In the genomic region with DNA sequence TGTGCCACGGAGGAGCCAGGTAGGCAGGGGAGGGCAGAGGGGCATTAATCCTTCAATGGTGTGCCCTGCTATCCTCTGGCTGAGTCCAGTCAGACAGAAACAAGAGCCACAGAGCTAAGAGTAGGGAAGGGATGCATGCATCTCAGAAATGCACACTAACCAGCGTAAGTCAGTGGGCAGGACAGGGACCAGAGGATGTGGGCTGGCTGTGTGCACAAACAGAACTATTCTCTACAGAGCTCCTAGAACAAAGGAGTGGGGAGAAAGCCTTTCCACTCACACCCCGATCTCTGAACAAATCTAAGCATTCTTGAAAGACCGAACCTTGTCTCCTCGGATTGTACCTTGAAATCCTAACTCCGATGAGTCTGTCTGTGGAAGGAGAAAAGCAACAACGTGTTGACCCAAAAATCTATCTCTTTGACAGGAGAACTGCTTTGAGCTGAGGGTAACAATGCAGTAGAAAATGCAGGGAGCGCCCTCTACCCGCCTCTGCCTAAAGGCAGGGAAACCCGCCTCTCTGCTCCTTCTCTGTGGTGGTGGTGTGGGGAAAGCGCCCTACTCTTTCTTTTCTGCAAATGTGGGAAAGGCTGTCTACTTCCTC, we compare ENCODE assay signal across 11 mouse cellular contexts. TPM values are rescaled to one million over a fixed set of nuclear protein-coding genes. Genes with fewer than 3 reads are reported as not detected.
DNase-seq lines count a peak whose midpoint lies in the region; ATAC-seq and TF ChIP-seq lines count a peak whose summit lies in the region.
"Had no signal": no experiment of that assay in that cellular context is flagged by ENCODE, and none has a peak within 500 bp of the region (broad histone marks: within the 10 kb centered on the region; RNA-seq: fewer than 3 reads in every experiment).

No protein-coding gene starts in this region.

- H3K27ac ChIP-seq in intestine, postnatal 0 days (ENCODE audit: low read depth, low read length): no peak overlapping the region
- H3K27ac ChIP-seq in intestine, embryonic 15.5 days: no peak overlapping the region
- H3K27ac ChIP-seq in stomach, postnatal 0 days (replicated peaks): no peak overlapping the region

- H3K4me3 ChIP-seq in intestine, postnatal 0 days (ENCODE audit: low read depth, low read length): no peak overlapping the region
- H3K4me3 ChIP-seq in intestine, embryonic 15.5 days (replicated peaks): no peak overlapping the region
- H3K4me3 ChIP-seq in stomach, postnatal 0 days (ENCODE audit: low read depth, low read length): no peak overlapping the region

- H3K36me3 ChIP-seq in intestine, postnatal 0 days (ENCODE audit: control insufficient read depth, insufficient read depth): no peaks in the 10 kb centered on the region
- no peaks in the 10 kb centered on the region for H3K36me3 ChIP-seq in intestine, embryonic 15.5 days
- no peaks in the 10 kb centered on the region for H3K36me3 ChIP-seq in stomach, postnatal 0 days (ENCODE audit: control insufficient read depth, insufficient read depth, low read length)
- H3K36me3 ChIP-seq: G1E had no signal

- ATAC-seq in intestine, postnatal 0 days: no peak
- no peak for ATAC-seq in intestine, embryonic 15.5 days
- ATAC-seq in stomach, postnatal 0 days (ENCODE audit: low FRiP score, low TSS enrichment): no peak

- TF ChIP-seq CTCF in intestine, postnatal 0 days (IDR thresholded peaks at IDR 0.05; ENCODE audit: low read depth): peak; percentile 32; the same call in 1 of the 2 replicates
- peak; percentile 39 for TF ChIP-seq CTCF in stomach, postnatal 0 days (IDR thresholded peaks at IDR 0.05; ENCODE audit: low read depth)

- no peaks in the 10 kb centered on the region for H3K4me1 ChIP-seq in intestine, postnatal 0 days (replicated peaks; ENCODE audit: control insufficient read depth, insufficient read depth, low read length)
- no peaks in the 10 kb centered on the region for H3K4me1 ChIP-seq in intestine, embryonic 15.5 days (replicated peaks)
- no peaks in the 10 kb centered on the region for H3K4me1 ChIP-seq in stomach, postnatal 0 days (replicated peaks; ENCODE audit: control insufficient read depth, insufficient read depth)

- 44% methylated on average over 11 of the region's 11 CpGs for WGBS in intestine, postnatal 0 days
- WGBS in intestine, embryonic 15.5 days: 40% methylated on average over 11 of the region's 11 CpGs
- 38% methylated on average over 11 of the region's 11 CpGs for WGBS in stomach, postnatal 0 days

- H3K4me2 ChIP-seq in intestine, postnatal 0 days (replicated peaks; ENCODE audit: low read depth): no peak overlapping the region
- H3K4me2 ChIP-seq in intestine, embryonic 15.5 days (replicated peaks): no peak overlapping the region
- H3K4me2 ChIP-seq in stomach, postnatal 0 days (replicated peaks; ENCODE audit: low read depth): no peak overlapping the region

- no peak overlapping the region for H3K9ac ChIP-seq in intestine, postnatal 0 days (ENCODE audit: low read depth, low read length)
- H3K9ac ChIP-seq in intestine, embryonic 15.5 days: no peak overlapping the region
- no peak overlapping the region for H3K9ac ChIP-seq in stomach, postnatal 0 days (ENCODE audit: low read length)

- no peaks in the 10 kb centered on the region for H3K9me3 ChIP-seq in intestine, postnatal 0 days (ENCODE audit: control insufficient read depth)
- H3K9me3 ChIP-seq in intestine, embryonic 15.5 days: no peaks in the 10 kb centered on the region
- no peaks in the 10 kb centered on the region for H3K9me3 ChIP-seq in stomach, postnatal 0 days (ENCODE audit: control insufficient read depth, low read length)

- DNase-seq in right cerebral cortex, postnatal 4 days: peak; percentile 24
- DNase-seq in right cerebral cortex, adult 18-20 months: no peak
- DNase-seq in ZHBTc4 (ENCODE audit: low read depth, low spot score): peak; percentile 22
- no peak for DNase-seq in stomach, postnatal 0 days (ENCODE audit: low spot score)
- no peak for DNase-seq in kidney, postnatal 25 days
- DNase-seq: heart, adult 11 months; heart, postnatal 10 days; right cerebral cortex, postnatal 14 days had no signal

- no peaks in the 10 kb centered on the region for H3K27me3 ChIP-seq in intestine, postnatal 0 days (replicated peaks; ENCODE audit: control insufficient read depth, insufficient read depth, low read length)
- H3K27me3 ChIP-seq in intestine, embryonic 15.5 days (replicated peaks): no peaks in the 10 kb centered on the region
- no peaks in the 10 kb centered on the region for H3K27me3 ChIP-seq in stomach, postnatal 0 days (ENCODE audit: control insufficient read depth, insufficient read depth, low read length)

- TF ChIP-seq EP300 in stomach, postnatal 0 days (optimal IDR thresholded peaks at IDR 0.05): no peak

RNA-seq across cellular contexts. Expression of gene Arl4c, which starts 18.7 kb away (rescaled TPM):
- polyA plus RNA-seq in intestine, postnatal 0 days (2015; fragmentation: Nextera tagmentation; extraction: Ambion mirVana): 2.3 and 2.6 TPM in 2 replicates
- 5.7 and 5.9 TPM in 2 replicates for polyA plus RNA-seq in intestine, embryonic 15.5 days (2015; fragmentation: Nextera tagmentation; extraction: Ambion mirVana)
- polyA plus RNA-seq in stomach, postnatal 0 days (2015; fragmentation: Nextera tagmentation; extraction: Ambion mirVana): 5.7 and 5.8 TPM in 2 replicates
- polyA plus RNA-seq: G1E had no signal

Comparison
In these comparisons a context has a peak if more than half of its experiments do, and no peak if none do; other contexts are left out.
1. DNase-seq: peak in right cerebral cortex, postnatal 4 days (single experiment) and ZHBTc4 (single experiment); none in right cerebral cortex, adult 18-20 months (single experiment), stomach, postnatal 0 days (single experiment) and kidney, postnatal 25 days (0 of 2).